Mouse (Mus musculus): ENCODE data around the gene S1pr1. TPM values are rescaled to one million over a fixed set of nuclear protein-coding genes. Genes with fewer than 3 reads are reported as not detected.

S1pr1 gene
- 27.0 and 28.1 TPM in 2 replicates for polyA plus RNA-seq (2012; rRNA removed)

DNA sequence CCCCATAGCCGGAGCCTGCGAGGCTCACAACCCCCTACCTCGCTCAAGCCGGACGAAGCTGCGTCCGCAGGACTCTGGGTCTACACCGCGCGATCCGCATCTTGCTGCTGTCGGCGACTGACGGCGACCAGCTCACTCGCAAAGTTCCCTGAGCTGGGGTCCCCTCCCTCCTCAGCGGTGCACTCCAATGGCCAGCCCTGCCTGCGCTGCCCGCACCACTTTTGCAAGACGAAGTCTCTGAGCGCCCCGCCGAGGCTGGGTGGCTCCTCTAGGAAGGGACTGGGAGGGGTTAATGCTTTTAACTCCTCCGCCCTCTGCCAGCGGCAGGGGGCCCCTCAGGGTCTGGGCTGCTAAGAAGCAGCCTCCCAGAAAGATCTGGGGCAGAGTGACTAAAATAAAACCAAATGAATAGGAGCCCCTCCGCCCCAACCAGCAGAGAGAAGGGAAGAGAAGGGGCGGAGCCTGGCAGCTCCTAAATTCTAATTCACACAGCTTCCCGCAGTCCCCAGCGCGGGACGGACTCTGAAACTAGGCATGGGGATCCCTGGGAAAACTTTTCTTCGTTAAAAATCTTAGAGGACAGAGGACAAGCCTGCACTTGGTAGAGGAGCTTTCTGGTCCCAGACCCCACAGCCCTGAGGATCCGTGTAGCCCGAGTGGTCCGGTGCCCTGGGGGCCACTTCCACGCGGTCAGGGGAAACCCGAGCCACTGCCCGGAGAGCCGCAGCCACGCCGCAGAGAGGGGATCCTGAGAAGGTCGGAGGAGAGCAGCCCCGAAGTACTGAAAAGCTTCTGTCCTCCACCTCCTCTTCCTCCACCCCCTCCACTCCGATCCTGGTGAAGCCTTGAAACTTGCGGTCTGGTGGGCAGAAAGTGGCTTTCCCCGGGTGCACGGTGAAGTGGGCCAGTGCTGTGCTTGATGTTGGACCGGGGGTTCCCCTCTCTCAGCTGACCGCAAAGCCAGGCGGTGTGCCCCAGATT, at the start of gene S1pr1:
TSS of gene S1pr1 (minus strand) at position 402 of the 981 bp plus-strand sequence.

Other genes with a start within 250 kb of the S1pr1 start
- gene Dph5, start 172.8 kb upstream of the S1pr1 start, polyA plus RNA-seq (2012; rRNA removed) = 14.8 and 15.5 TPM in 2 replicates